Mouse (Mus musculus): Measurements from ENCODE around the gene Sgcd.

Sgcd gene

DNA sequence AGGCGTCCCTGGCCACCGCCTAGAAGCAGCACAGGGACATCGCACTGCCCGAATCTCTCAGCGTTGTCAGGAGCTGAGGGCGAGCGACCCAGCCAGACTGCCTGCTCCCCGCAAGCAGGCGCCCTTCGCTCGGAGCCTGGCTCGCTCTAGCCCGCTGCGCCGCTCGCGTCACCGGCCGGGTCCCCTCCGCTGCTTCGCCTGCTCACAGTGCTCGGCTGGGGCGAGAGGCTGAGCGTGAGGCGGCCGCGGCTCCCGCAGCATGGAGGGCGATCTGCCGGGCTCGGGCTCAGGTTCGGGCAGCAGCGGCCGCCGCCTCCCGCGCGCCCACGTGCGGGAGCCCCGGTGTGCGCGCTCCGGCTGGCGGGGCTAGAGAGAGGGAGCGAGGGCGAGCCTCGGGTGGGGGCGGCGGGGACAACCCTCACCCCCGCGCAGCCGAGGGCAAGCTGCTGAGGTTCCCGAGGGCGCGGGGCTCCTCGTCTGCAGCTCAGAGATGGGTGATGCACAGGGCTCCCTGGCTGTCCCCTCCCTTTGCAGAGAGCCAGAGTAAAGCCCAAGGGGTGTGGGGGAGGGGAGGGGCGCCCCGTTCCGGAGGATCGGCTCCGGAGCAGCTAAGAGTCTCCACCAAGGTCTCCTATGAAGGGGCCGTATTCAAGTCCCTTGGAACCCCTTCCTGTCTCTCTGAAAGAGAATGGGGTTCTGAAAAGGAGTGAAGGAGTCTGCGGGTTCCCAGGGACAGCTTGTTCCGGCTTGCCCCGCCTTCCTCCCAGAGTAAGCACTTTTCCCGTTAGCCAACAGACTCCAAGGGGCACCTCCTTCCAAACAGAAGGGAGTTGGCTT is at the start of gene Sgcd:
Gene Sgcd (minus strand): TSS at position 273 of the 837 bp plus-strand sequence.
- no peak for TF ChIP-seq GATA4 (IDR thresholded peaks at IDR 0.05; ENCODE audit: insufficient replicate concordance, low read length)

DNA sequence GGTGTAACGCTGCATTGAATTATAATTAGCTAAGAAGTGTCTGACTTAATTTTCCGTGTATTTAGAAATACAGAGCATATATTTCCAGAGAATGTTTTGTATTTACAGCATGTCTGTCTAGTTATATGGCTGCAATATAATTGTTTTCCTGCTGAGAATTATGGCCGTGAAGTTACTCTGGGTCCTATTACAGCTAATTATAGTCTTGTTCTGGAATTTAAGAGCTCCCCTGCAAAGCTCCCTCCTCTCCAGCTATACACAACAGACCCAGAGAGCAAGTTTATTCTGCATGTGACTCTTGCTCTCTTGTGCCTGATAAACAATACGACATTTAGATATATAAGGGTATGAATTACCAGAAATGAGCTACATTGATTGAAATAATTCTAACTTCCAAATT is 49.3 kb upstream of the Sgcd start:
- no peak for TF ChIP-seq GATA4 (IDR thresholded peaks at IDR 0.05; ENCODE audit: insufficient replicate concordance, low read length)

DNA sequence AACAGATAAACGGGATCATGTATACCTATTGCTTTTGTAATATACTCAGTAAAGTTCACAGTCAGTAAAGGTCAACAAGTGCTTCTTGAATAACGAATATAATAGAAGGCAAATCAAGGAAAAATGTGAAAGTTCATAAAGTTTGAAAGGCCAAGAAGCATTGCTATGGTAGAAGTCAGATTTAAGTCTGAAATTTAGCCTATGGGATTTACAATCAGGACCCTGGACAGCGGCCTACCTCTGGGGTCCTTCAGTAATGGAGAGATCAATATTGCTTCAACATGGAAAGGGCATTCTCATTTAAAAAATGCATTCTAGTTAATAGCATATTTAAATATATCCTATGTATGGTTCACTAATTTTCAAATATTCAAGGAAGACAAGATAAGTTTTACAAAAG is 24.1 kb upstream of the Sgcd start:
- TF ChIP-seq GATA4 (IDR thresholded peaks at IDR 0.05; ENCODE audit: insufficient replicate concordance, low read length) = no peak

DNA sequence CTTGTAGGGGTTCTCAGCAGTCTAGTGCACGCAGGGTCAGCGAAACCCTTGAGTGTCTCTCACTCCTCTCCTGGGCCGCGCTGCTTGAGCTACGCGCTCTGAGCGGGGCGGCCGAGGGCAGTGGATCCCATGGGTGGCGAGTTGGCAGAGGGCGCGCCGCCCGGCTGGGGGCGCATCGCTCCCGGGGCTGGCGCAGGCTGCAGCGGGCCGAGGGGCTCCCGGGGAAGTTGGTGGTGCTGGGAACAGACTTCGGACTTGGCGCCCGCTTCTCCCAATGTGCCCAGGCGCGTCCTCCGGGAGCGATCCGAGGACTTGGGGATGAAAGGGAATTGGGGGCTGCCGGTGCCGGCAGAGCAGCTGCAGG is 454 bp downstream of the Sgcd start:
- TF ChIP-seq GATA4 (IDR thresholded peaks at IDR 0.05; ENCODE audit: insufficient replicate concordance, low read length) = no peak

DNA sequence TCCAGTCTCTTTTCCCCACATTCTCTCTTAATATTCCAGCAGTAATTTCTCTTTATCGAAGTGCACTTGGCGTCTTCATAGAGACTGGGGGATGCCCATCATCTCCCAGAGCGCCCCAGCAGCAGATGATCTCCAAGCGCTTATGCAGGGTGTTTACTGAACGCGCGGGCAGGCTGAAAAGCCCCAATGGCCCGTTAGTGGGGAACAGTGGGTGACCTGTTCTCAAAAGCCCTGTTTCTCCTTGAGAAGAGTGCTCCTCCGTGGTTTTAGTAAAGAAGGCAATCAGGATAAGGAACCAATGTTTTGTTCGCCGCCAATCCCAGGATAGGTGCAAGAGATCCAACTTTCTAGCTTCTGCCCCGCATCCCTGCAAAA is 889 bp downstream of the Sgcd start:
- no peak for TF ChIP-seq GATA4 (IDR thresholded peaks at IDR 0.05; ENCODE audit: insufficient replicate concordance, low read length)

DNA sequence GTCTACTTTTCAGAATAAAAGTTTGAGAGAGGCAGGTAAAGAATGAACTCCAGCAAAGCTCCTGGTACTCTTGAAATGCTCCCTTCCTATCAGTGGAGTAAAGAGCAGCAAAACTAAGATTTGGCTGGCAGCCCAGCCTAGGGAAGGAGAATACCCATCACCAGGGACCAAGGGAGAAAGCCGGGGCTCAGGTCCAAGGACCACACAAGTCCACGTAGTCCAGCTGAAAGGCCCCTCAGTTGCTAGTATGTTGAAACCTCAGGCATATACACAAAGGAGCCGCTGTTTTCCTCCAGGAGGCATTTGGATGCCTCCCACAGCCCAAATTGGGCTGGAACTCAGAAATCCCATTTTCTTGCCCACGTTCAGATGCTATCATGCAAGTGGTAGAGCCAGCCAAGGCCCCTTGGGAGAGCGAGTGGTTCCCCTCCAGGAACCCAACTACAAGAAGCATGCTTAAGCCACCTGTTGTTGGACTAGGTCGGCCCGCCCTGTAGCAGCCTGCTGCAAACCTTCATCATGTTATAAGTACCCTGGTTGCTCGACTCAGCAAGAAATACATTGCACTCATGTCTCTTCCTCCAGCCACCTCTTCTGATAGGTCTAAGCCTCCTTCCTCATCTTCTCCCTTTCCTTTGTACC is 1.4 kb downstream of the Sgcd start:
- no peak for TF ChIP-seq GATA4 (IDR thresholded peaks at IDR 0.05; ENCODE audit: insufficient replicate concordance, low read length)

DNA sequence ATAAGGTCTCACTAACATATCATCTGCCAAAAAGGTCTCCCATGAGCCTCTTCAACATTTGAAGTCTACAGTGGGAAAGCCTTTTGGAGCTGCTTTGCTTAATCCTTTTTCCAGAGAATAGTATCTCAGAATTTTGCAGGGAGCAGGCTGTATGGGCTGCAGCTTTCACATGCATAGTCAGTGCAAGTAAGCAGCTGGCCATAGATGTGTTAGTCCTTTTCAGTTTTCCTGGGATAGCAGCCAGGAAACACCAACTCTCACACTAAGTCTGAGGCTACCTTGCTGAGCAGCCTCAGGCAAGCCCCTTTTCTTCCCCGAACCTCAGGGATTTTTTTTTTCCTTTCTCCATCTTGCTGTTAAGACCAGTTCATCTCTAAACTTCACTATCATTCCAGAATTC is 6.6 kb downstream of the Sgcd start:
- TF ChIP-seq GATA4 (IDR thresholded peaks at IDR 0.05; ENCODE audit: insufficient replicate concordance, low read length) = no peak

DNA sequence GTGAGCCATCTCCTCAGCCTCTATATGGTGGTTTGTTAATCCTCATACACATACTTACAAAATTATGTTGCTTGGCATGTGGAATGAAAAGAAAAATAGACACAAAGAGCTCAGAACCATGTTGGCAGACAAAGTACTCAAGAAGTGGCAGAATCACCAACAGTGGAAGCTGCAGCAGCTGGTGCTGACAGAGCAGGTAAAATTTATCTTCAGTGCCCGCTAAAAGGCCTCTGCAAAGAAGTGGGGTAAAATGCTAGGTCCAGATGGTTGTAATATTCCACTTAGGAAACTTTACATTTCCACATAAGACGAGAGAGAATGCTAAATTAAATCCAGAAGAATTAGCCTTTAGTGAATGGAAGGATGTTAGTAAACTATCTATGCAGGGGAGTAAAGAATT is 7.7 kb downstream of the Sgcd start:
- TF ChIP-seq GATA4 (IDR thresholded peaks at IDR 0.05; ENCODE audit: insufficient replicate concordance, low read length) = no peak

DNA sequence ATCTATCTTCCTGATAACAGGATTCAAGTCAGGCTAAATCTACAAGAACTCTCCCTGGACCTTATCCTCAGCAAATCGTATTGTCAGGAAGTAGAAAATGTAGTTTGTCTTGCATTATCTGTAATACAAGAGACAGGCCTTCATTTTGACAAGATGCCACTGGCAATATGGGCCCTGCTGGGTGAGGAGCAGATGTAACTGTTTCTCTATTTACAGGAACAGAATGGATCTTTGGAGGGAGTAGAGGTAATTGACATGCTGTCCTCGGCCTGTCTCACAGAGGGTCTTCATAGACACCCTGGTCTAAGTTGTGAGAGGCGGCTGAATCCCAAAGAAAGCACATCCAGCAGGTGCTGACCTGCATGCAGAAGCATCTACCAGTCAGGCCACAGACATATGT is 35.5 kb downstream of the Sgcd start:
- no peak for TF ChIP-seq GATA4 (IDR thresholded peaks at IDR 0.05; ENCODE audit: insufficient replicate concordance, low read length)

DNA sequence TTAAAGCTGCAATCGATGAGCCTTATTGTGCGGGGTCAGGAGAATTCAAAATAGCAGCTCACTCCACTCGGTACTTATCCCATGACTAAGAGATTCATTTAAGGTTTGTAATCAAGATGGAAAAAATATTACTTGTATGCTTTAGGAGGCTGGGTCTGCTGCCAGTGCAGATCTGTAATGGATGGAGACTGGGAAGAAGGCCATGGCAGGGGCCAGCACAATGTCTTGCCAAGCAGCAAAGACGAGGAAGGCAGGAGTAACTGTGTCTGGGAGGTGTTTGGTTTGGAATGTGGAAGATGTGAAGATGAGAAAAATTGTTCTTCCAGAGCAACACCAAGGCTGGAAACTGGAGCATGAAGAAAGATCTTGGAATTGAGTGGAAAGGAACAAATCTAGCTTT is 36.4 kb downstream of the Sgcd start:
- TF ChIP-seq GATA4 (IDR thresholded peaks at IDR 0.05; ENCODE audit: insufficient replicate concordance, low read length) = no peak

DNA sequence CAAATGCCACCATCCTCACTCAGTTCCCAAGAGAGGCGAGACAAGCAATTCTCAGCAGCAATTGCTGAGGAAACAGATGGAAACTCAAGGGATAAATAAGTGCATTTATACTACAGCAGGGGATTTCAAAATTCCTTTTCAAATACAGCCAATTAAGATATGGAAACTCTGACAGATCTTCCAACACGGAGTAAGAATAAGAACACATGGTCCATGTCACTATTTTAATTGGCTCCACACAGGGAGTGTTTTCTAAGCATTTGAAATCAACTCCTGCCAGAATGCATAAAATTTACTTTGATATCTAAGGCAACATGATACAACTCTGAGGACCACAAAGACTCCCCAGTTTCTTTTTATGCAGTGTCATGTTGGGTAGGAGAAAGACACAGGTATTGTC is 49.0 kb downstream of the Sgcd start:
- TF ChIP-seq GATA4 (IDR thresholded peaks at IDR 0.05; ENCODE audit: insufficient replicate concordance, low read length) = no peak

DNA sequence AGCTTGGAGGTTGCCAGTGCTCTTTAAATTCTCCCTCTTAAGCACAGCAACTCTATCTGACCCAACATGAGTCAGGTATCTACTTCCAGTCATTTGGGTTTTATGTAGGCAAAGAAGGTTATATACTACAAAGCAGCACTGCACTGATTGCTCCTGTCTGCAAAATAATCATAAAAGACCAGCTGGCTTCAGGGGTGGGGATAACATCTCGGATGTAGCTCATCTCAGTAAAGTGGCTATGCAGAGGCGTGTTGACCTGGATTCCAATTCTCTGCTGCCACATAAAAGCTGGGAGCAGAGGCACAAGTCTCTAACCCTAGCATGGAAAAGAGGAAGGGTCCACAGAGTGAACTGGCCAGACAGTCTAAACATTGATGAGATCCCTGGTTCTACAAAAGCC is 71.2 kb downstream of the Sgcd start:
- TF ChIP-seq GATA4 (IDR thresholded peaks at IDR 0.05; ENCODE audit: insufficient replicate concordance, low read length) = no peak

DNA sequence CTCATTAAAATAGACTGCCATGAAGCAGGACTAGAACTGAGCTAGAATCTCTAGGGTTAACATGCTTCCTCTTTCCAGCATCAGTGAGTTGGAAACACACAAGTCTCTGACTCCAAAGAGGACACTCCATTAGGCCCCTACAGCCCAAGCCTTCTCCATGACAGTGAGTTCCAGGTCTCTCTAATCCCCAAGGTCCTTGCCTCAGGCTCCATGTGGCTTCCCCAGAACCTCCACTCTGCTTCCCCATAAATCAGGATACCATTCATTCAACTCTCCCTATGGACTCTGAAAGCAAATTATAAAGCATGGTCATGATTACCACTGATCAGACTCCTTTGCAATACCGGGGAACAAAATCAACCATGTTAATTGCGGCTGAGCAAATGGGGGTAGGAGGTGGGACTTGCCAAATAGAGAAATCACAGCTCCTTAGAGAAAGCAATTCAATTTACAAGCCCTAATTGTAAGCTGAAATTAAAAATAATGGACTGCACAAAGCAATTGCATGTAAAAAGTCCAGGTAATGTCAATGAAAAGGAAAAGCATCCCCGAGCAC is 97.1 kb downstream of the Sgcd start:
- TF ChIP-seq GATA4 (IDR thresholded peaks at IDR 0.05; ENCODE audit: insufficient replicate concordance, low read length) = no peak

DNA sequence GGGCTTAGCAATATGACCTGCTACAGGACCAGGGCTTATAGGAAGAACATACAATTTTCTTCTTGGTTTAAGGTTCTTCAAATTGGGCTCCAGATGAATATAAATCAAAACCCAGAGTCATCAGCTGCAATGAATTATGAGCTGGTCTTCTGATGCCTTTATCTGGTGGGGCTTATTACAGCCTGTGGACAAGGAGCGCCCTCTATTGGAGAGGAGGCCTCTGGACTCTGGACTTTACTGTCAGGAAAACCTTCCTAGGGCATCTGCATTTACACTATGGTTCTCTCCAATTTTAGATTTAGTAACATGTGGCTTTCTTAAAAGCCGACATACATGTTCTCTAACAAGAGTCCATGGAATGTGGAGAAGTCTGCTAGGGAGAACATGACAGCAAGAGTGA is 98.5 kb downstream of the Sgcd start:
- no peak for TF ChIP-seq GATA4 (IDR thresholded peaks at IDR 0.05; ENCODE audit: insufficient replicate concordance, low read length)

DNA sequence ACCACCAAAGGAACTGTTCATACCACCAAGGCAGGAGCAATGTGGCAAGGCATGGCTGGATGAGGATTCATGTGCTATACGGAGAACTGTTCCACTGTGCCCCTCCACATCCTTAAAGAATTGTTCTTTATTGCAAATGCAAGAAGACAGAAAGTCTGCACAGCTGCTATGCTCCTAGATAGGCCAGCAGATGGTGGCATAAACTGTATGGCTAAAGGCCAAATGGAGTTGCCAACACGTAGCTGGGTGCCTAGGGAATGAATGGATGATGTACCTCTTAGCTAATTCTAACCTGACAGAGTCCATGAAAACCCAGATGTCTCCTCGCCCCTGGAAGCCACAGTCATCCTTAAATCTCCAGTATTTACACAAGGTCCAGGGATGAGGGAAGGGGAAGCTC is 103.5 kb downstream of the Sgcd start:
- no peak for TF ChIP-seq GATA4 (IDR thresholded peaks at IDR 0.05; ENCODE audit: insufficient replicate concordance, low read length)

DNA sequence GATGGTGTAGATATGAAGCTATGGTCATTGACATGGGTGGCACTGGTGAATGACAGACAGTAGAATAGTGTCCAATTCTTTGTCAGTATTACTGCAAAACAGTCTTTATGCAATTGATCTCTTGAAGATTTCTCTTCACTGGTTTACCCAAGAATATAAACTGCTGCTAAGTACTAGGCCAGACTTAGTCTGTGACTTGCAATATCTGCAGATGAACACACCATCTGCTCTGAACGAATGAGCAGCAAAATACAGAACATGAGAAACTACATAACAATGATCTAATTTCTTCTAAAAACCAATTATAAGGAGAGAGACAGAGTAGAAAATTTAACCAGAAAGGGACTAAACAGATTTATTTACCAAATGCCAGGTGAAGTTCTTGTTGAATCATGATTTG is 105.2 kb downstream of the Sgcd start:
- TF ChIP-seq GATA4 (IDR thresholded peaks at IDR 0.05; ENCODE audit: insufficient replicate concordance, low read length) = no peak
